Mouse (Mus musculus) ES-E14 (cell line): ENCODE measurements at regions not wholly inside any gene's neighbourhood (a gene's known extent, or its start where the extent isn't known, plus 50 kb on each side); places are given as distances from the start of the nearest gene placed in this dataset.

Source experiments
- CHD2 ChIP-seq: IDR thresholded peaks from 2 replicates; pipeline ENCODE4 v1.6.1; 2014; ENCODE audit warnings: mild to moderate bottlenecking, low read depth, low read length, inconsistent platforms
- ZC3H11A ChIP-seq: IDR thresholded peaks from 2 replicates; pipeline ENCODE4 v1.6.1; 2012; ENCODE audit warnings: low read depth, mild to moderate bottlenecking, inconsistent platforms, low read length, borderline replicate concordance

DNA sequence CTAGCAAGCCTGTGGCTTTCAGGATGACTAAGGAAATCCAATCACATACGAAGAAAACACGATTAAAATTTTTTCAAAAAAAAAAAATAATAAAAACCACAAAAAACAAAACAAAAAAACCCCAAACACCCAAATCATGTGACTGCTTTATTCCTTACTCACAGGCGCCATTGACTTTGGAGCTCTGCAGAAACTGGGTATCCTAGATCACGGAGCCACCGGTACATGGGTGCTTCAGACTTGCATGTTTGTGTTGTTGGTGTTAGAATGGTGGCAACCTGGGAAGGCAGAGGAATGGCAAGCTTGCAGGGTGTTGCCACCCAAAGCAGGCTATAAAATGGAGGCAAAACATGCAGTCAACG is 65.6 kb downstream of the Tmem30b start:
- TF ChIP-seq ZC3H11A (no peak), CHD2 (no peak)
